Mouse (Mus musculus) midbrain, postnatal 0 days (tissue): ENCODE measurements at regions not wholly inside any gene's neighbourhood (a gene's known extent, or its start where the extent isn't known, plus 50 kb on each side); places are given as distances from the start of the nearest gene placed in this dataset.
A peak's percentile ranks its signal among the peaks of the same experiment; 100 is the strongest.

Source experiments
- ATAC-seq: fragments of 200-750 bp; cut with Nextera tagmentation; 2 replicates; pipeline ENCODE4 v1.8.0; 2017; ENCODE audit warnings: moderate number of reproducible peaks, mild to moderate bottlenecking, moderate TSS enrichment, moderate library complexity; ENCODE audit not compliant: low FRiP score
- DNase-seq: peaks from one replicate; pipeline ENCODE4 v3.0.0-alpha.2; 2015; ENCODE audit warnings: low spot score
- H3K27ac ChIP-seq: fragments of 300-500 bp; sonication (generic); 2 replicates; pipeline ENCODE4 v1.5.1; 2014; ENCODE audit warnings: low read depth, mild to moderate bottlenecking, low read length, mixed read lengths
- H3K27me3 ChIP-seq: fragments of 300-500 bp; sonication (generic); 2 replicates; pipeline ENCODE4 v1.6.1; 2014; ENCODE audit warnings: low read length, control low read depth, mixed read lengths; ENCODE audit not compliant: insufficient read depth
- H3K36me3 ChIP-seq: fragments of 300-500 bp; sonication (generic); 2 replicates; pipeline ENCODE4 v1.6.1; 2014; ENCODE audit warnings: low read length, control low read depth, mixed read lengths; ENCODE audit not compliant: insufficient read depth
- H3K4me1 ChIP-seq: fragments of 300-500 bp; sonication (generic); 2 replicates; pipeline ENCODE4 v1.6.1; 2014; ENCODE audit warnings: mild to moderate bottlenecking, control low read depth, antibody characterized with exemption, low read length, mixed read lengths; ENCODE audit not compliant: insufficient read depth
- H3K4me2 ChIP-seq: fragments of 300-500 bp; sonication (generic); 2 replicates; pipeline ENCODE4 v1.6.1; 2014; ENCODE audit warnings: low read depth, mild to moderate bottlenecking, low read length, mixed read lengths; ENCODE audit not compliant: poor library complexity, severe bottlenecking
- H3K4me3 ChIP-seq: fragments of 300-500 bp; sonication (generic); 2 replicates; pipeline ENCODE4 v1.5.1; 2014; ENCODE audit warnings: low read depth, mild to moderate bottlenecking, low read length, moderate library complexity
- H3K9ac ChIP-seq: fragments of 300-500 bp; sonication (generic); replicated peaks from 2 replicates; pipeline ENCODE4 v1.6.1; 2014; ENCODE audit warnings: mild to moderate bottlenecking, low read length, moderate library complexity, mixed read lengths; ENCODE audit not compliant: poor library complexity, severe bottlenecking
- H3K9me3 ChIP-seq: fragments of 300-500 bp; sonication (generic); 2 replicates; pipeline ENCODE4 v1.6.1; 2016; ENCODE audit warnings: low read length, control low read depth
- CTCF ChIP-seq: IDR thresholded peaks from 2 replicates; pipeline ENCODE4 v1.5.1; 2016; ENCODE audit warnings: antibody characterized with exemption, mild to moderate bottlenecking
- WGBS: fragments of 180-500 bp; shearing (Covaris S2); extraction: QIAGEN DNeasy Blood & Tissue Kit; methylation state at CpG from one replicate; pipeline ENCODE4 v1.1.7; 2014; 5-methylcytosine and 5-hydroxymethylcytosine counted together

- no peak for DNase-seq
- Histone ChIP-seq H3K4me1 (0 out of 2 replicates have a peak, but pooled peaks cover 3% of the 10 kb centered on the region), H3K27ac (no peak overlapping the region), H3K9ac (no peak overlapping the region), H3K27me3 (no peaks in the 10 kb centered on the region), H3K4me3 (no peak overlapping the region), H3K4me2 (no peak overlapping the region), H3K9me3 (no peaks in the 10 kb centered on the region), H3K36me3 (no peaks in the 10 kb centered on the region)
- WGBS = 89% methylated on average over 4 of the region's 4 CpGs
- no peak for ATAC-seq
- TF ChIP-seq CTCF = no peak
Observed at GRCm38 (mm10) chr11:17523329-17523728, 265.9 kb downstream of the C1d start.

- DNase-seq = no peak
- 0 out of 2 replicates have a peak, but pooled peaks cover 3% of the 10 kb centered on the region for H3K4me1 ChIP-seq
- H3K27ac ChIP-seq = no peak overlapping the region
- WGBS = 14% methylated on average over 7 of the region's 7 CpGs
- no peaks in the 10 kb centered on the region for H3K27me3 ChIP-seq
- H3K9ac ChIP-seq = no peak overlapping the region
- no peak for ATAC-seq
- TF ChIP-seq CTCF = no peak
- H3K4me3 ChIP-seq = no peak overlapping the region
- H3K4me2 ChIP-seq = no peak overlapping the region
- no peaks in the 10 kb centered on the region for H3K9me3 ChIP-seq
- no peaks in the 10 kb centered on the region for H3K36me3 ChIP-seq
Observed at GRCm38 (mm10) chr11:17524985-17525775, 267.8 kb downstream of the C1d start.

GRCm38 (mm10) chr11:17526476-17526875 is 269.1 kb downstream of the C1d start:
- H3K9me3 ChIP-seq = no peaks in the 10 kb centered on the region
- H3K36me3 ChIP-seq = no peaks in the 10 kb centered on the region
- 50% methylated on average over 5 of the region's 5 CpGs for WGBS
- no peak overlapping the region for H3K9ac ChIP-seq
- DNase-seq = peak; percentile 22
- no peak overlapping the region for H3K4me2 ChIP-seq
- ATAC-seq = no peak
- no peaks in the 10 kb centered on the region for H3K27me3 ChIP-seq
- H3K4me1 ChIP-seq = 0 out of 2 replicates have a peak, but pooled peaks cover 3% of the 10 kb centered on the region
- TF ChIP-seq CTCF = no peak
- no peak overlapping the region for H3K4me3 ChIP-seq
- no peak overlapping the region for H3K27ac ChIP-seq

- Histone ChIP-seq H3K27me3 (no peaks in the 10 kb centered on the region), H3K9me3 (no peaks in the 10 kb centered on the region), H3K36me3 (no peaks in the 10 kb centered on the region), H3K4me2 (no peak overlapping the region), H3K4me1 (0 out of 2 replicates have a peak, but pooled peaks cover 3% of the 10 kb centered on the region), H3K9ac (no peak overlapping the region), H3K27ac (no peak overlapping the region), H3K4me3 (no peak overlapping the region)
- TF ChIP-seq CTCF = no peak
- no peak for ATAC-seq
- no peak for DNase-seq
- WGBS = 85% methylated on average over 6 of the region's 6 CpGs
Observed at GRCm38 (mm10) chr11:17528609-17529008, 271.2 kb downstream of the C1d start.

GRCm38 (mm10) chr11:17533706-17534105 is 276.3 kb downstream of the C1d start:
- Histone ChIP-seq H3K9ac (no peak overlapping the region), H3K4me1 (no peaks in the 10 kb centered on the region), H3K27me3 (no peaks in the 10 kb centered on the region), H3K27ac (no peak overlapping the region), H3K4me2 (no peak overlapping the region), H3K4me3 (no peak overlapping the region), H3K9me3 (no peaks in the 10 kb centered on the region), H3K36me3 (no peaks in the 10 kb centered on the region)
- WGBS = 70% methylated on average over 3 of the region's 3 CpGs
- DNase-seq = no peak
- ATAC-seq = no peak
- no peak for TF ChIP-seq CTCF

GRCm38 (mm10) chr11:17546286-17546685 is 288.9 kb downstream of the C1d start:
- no peaks in the 10 kb centered on the region for H3K27me3 ChIP-seq
- no peak overlapping the region for H3K4me2 ChIP-seq
- ATAC-seq (no peak), DNase-seq (no peak)
- TF ChIP-seq CTCF = no peak
- H3K4me1 ChIP-seq = no peaks in the 10 kb centered on the region
- no peak overlapping the region for H3K9ac ChIP-seq
- no peak overlapping the region for H3K27ac ChIP-seq
- H3K4me3 ChIP-seq = no peak overlapping the region
- no peaks in the 10 kb centered on the region for H3K9me3 ChIP-seq
- H3K36me3 ChIP-seq = no peaks in the 10 kb centered on the region
